Mouse (Mus musculus) kidney, embryonic 16.5 days (tissue): ENCODE data around the gene Hcn2. TPM values are rescaled to one million over a fixed set of nuclear protein-coding genes. Genes with fewer than 3 reads are reported as not detected.

ENCODE experiments used
- ATAC-seq: fragments of 200-750 bp; cut with Nextera tagmentation; 2 replicates; pipeline ENCODE4 v1.8.0; 2017; ENCODE audit warnings: moderate TSS enrichment; ENCODE audit not compliant: low FRiP score, low TSS enrichment
- H3K27ac ChIP-seq: fragments of 300-500 bp; sonication (generic); 2 replicates; pipeline ENCODE4 v1.5.1; 2014; ENCODE audit warnings: low read length
- H3K27me3 ChIP-seq: fragments of 300-500 bp; sonication (generic); 2 replicates; pipeline ENCODE4 v1.6.1; 2014; ENCODE audit warnings: low read length, control low read depth, mixed read lengths; ENCODE audit not compliant: insufficient read depth
- H3K36me3 ChIP-seq: fragments of 300-500 bp; sonication (generic); 2 replicates; pipeline ENCODE4 v1.6.1; 2014; ENCODE audit warnings: low read length, control low read depth, mixed read lengths; ENCODE audit not compliant: insufficient read depth
- H3K4me1 ChIP-seq: fragments of 300-500 bp; sonication (generic); 2 replicates; pipeline ENCODE4 v1.6.1; 2014; ENCODE audit warnings: low read length, control low read depth, mixed read lengths; ENCODE audit not compliant: insufficient read depth
- H3K4me2 ChIP-seq: fragments of 300-500 bp; sonication (generic); replicated peaks from 2 replicates; pipeline ENCODE4 v1.6.1; 2014; ENCODE audit warnings: low read depth, low read length
- H3K4me3 ChIP-seq: fragments of 300-500 bp; sonication (generic); 2 replicates; pipeline ENCODE4 v1.5.1; 2014; ENCODE audit warnings: mild to moderate bottlenecking, low read length
- H3K9ac ChIP-seq: fragments of 300-500 bp; sonication (generic); replicated peaks from 2 replicates; pipeline ENCODE4 v1.6.1; 2014; ENCODE audit warnings: low read length
- H3K9me3 ChIP-seq: fragments of 300-500 bp; sonication (generic); 2 replicates; pipeline ENCODE4 v1.6.1; 2016; ENCODE audit warnings: low read length, control low read depth
- WGBS: fragments of 180-500 bp; shearing (Covaris S2); extraction: QIAGEN DNeasy Blood & Tissue Kit; methylation state at CpG from one replicate; pipeline ENCODE4 v1.1.7; 2014; 5-methylcytosine and 5-hydroxymethylcytosine counted together
- polyA plus RNA-seq: library from polyadenylated mRNA; unstranded; fragments of >200 nt; fragmentation: Nextera tagmentation; extraction: Ambion mirVana; gene quantifications from 2 replicates; pipeline ENCODE4 v1.2.1, GENCODE M21; 2015

Hcn2 gene
- polyA plus RNA-seq, 1 experiment from 2014 or later = 0.05 TPM

DNA sequence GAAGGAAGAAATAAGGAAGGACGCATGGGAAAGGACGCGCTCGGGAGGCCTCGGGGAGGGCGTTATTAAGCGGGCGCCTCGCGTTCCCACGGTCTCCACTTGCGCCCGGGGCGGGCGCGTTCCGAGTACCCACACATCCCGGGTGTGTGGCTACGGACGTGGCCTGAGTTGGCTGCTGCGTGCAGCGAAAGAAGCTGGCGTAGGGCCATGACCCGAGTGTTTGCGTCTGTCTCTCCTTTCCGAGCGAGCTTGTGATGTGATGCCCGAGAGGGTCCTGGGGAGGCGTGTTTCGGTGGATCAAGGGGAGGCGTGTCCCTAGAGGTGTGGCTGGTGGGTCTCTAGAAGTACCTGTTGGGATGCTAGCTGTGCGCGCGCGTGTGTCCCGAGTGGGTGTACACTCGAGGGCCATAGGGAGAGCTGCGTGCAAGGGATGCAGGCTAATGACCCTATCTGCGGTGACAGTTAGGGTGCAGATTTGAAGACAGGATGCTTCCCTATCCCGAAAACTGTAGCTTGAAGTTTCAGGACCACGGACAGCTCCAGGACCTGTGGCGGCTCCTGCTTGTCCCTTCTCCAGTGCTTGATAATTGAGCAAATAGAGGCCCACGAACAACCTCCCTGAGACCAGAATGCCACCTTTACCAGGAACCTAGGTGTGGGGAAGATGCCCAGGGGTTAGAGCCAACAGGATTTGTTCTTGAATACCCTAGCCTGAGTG, 1.4 kb downstream of the Hcn2 start:
- ATAC-seq = no peak; the same call in 1 of the 2 replicates
- H3K4me1 ChIP-seq = peaks cover 13% of the 10 kb centered on the region

DNA sequence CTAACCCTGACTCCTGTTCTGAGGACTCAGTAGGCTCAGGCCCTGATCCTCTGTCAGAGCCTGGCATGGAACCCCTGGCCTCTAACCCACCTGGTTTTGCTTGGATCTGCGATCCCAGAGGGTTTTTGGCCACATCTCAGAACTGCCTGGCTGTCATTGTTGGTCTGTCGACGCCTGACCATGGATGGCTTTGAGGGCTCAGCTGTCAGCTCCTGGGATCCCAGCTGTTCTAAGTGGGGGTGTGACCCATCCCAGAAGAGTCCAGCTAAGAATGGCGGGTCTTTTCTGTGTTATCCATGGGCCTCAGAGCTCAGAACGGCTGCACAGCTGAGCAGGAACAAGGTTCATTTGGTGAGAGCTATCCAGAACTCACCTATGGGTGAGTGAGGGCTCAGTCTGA, 4.7 kb downstream of the Hcn2 start:
- Histone ChIP-seq H3K27me3 (peaks cover 32% of the 10 kb centered on the region), H3K27ac (no peak overlapping the region), H3K4me1 (peaks cover 17% of the 10 kb centered on the region), H3K4me3 (no peak overlapping the region), H3K9ac (no peak overlapping the region), H3K9me3 (no peaks in the 10 kb centered on the region), H3K4me2 (no peak overlapping the region), H3K36me3 (no peaks in the 10 kb centered on the region)
- ATAC-seq = no peak
- 69% methylated on average over 5 of the region's 5 CpGs for WGBS

More for the DNA sequence above, 1.4 kb downstream of the Hcn2 start:
- 3% methylated on average over 43 of the region's 43 CpGs for WGBS
- H3K27ac ChIP-seq = no peak overlapping the region
- H3K9ac ChIP-seq = no peak overlapping the region
- H3K9me3 ChIP-seq = no peaks in the 10 kb centered on the region
- H3K27me3 ChIP-seq = peaks cover 49% of the 10 kb centered on the region
- H3K4me2 ChIP-seq = peak overlapping the region; percentile 99
- peak overlapping the region; percentile 62 for H3K4me3 ChIP-seq
- H3K36me3 ChIP-seq = no peaks in the 10 kb centered on the region

DNA sequence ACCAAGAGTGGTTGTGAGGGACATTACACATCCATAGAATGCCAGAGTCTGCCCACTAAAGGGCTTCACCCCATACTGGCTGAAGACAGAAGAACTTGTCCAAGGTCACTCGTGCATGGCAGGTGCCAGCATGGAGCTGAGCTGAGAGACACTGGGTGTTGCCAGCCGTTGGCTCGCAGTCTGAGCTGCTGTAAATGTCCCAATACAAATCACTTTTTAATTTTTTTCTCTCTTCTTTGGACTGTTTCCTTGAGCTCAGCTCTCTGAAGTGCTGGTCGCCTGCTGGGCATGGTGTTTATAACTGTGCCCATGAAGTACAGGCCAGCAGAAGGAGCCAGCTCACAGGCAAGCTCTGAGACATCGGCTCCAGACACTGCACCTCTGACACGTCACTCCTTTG, 6.6 kb downstream of the Hcn2 start:
- peaks cover 13% of the 10 kb centered on the region for H3K27me3 ChIP-seq
- H3K4me2 ChIP-seq = no peak overlapping the region
- H3K4me3 ChIP-seq = no peak overlapping the region
- no peak for ATAC-seq
- 66% methylated on average over 6 of the region's 6 CpGs for whole genome bisulfite sequencing
- peaks cover 9% of the 10 kb centered on the region for H3K4me1 ChIP-seq
- no peaks in the 10 kb centered on the region for H3K36me3 ChIP-seq
- H3K9ac ChIP-seq = no peak overlapping the region
- no peaks in the 10 kb centered on the region for H3K9me3 ChIP-seq
- H3K27ac ChIP-seq = no peak overlapping the region

GRCm38 (mm10) chr10:79723692-79724091, 7.3 kb downstream of the Hcn2 start:
- Histone ChIP-seq H3K4me1 (peaks cover 12% of the 10 kb centered on the region), H3K9ac (no peak overlapping the region), H3K4me3 (no peak overlapping the region), H3K27ac (no peak overlapping the region), H3K36me3 (no peaks in the 10 kb centered on the region), H3K27me3 (peaks cover 6% of the 10 kb centered on the region), H3K9me3 (no peaks in the 10 kb centered on the region), H3K4me2 (no peak overlapping the region)
- WGBS = 79% methylated on average over 7 of the region's 7 CpGs
- ATAC-seq = no peak

DNA sequence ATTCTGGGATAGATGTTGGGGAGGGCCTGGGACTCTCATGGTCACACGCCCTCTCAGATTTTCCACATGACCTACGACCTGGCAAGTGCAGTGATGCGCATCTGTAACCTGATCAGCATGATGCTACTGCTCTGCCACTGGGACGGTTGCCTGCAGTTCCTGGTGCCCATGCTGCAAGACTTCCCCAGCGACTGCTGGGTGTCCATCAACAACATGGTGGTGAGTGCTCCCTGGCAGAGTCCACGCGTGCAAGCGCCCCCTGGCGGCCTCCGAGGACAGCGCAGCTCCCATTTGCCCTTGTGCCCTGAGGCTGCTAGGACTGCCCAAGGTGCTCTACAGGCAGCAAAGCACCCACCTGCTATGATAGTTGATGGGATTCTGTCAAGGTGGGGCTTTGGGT, 9.7 kb downstream of the Hcn2 start:
- no peaks in the 10 kb centered on the region for H3K9me3 ChIP-seq
- no peaks in the 10 kb centered on the region for H3K36me3 ChIP-seq
- H3K4me2 ChIP-seq = no peak overlapping the region
- peak overlapping the region; percentile 25; the same call in 1 of the 2 replicates for H3K27ac ChIP-seq
- peak; percentile 71 for ATAC-seq
- no peak overlapping the region for H3K4me3 ChIP-seq
- H3K9ac ChIP-seq = no peak overlapping the region
- peaks cover 12% of the 10 kb centered on the region for H3K4me1 ChIP-seq
- H3K27me3 ChIP-seq = no peaks in the 10 kb centered on the region
- WGBS = 14% methylated on average over 11 of the region's 11 CpGs

- 67% methylated on average over 28 of the region's 28 CpGs for WGBS
- Histone ChIP-seq H3K4me3 (no peak overlapping the region), H3K27me3 (no peaks in the 10 kb centered on the region), H3K27ac (no peak overlapping the region), H3K9me3 (peaks cover 4% of the 10 kb centered on the region; the same call in 1 of the 2 replicates), H3K4me1 (peaks cover 12% of the 10 kb centered on the region), H3K9ac (no peak overlapping the region), H3K36me3 (peaks cover 9% of the 10 kb centered on the region; the same call in 1 of the 2 replicates), H3K4me2 (no peak overlapping the region)
- ATAC-seq = no peak
Observed at GRCm38 (mm10) chr10:79728323-79729249, 12.2 kb downstream of the Hcn2 start.

DNA sequence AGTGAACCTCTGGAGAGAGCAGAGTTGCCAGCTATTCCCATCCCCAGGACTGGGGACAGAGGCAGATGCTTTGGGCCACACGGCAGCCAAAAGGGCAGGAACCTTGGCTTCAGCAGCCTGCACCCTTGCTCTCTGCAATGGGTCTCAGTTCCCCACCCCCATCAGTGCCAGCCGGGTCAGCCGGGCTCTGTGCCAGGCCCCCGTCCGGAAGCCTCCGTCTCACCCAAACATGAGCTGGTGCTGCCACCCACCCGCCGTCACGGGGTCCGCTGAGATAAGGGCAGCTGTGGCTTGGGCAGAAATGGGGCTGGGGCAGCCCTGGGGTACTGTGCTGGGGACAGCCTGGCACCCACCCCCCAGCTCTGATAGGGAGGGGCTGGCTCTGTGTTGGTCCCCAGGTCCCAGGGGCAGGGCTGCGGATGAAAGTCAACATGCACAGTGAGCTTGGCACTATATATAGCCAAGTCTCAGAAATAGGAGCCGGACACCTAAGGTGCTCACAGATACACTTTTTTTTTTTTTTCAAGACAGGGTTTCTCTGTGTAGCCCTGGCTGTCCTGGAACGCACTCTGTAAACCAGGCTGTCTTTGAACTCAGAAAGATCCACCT, 13.0 kb downstream of the Hcn2 start:
- Histone ChIP-seq H3K4me2 (no peak overlapping the region), H3K4me1 (peaks cover 12% of the 10 kb centered on the region), H3K9ac (no peak overlapping the region), H3K4me3 (no peak overlapping the region), H3K36me3 (peaks cover 18% of the 10 kb centered on the region), H3K27me3 (no peaks in the 10 kb centered on the region), H3K27ac (no peak overlapping the region), H3K9me3 (peaks cover 4% of the 10 kb centered on the region; the same call in 1 of the 2 replicates)
- 72% methylated on average over 13 of the region's 13 CpGs for WGBS
- no peak for ATAC-seq

DNA sequence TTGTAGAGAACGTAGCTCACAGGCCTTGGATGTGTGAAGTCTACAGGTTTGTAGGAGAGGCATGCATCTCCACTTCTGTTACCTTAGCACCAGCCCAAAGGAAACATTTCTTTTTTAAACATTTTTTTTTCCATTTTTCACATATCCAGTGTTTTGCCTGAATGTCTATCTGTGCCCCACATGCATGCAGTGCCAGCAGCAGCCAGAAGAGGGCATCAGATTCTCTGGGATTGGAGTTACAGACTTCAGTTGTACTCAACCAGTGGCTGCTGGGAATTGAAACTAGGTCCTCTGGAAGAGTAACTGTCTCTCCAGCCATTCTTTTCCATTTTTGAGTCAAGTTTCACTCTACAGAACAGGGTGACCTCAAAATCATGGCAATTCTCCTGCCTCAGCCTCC, 16.1 kb downstream of the Hcn2 start:
- H3K9ac ChIP-seq = no peak overlapping the region
- H3K4me1 ChIP-seq = 0 out of 2 replicates have a peak, but pooled peaks cover 7% of the 10 kb centered on the region
- ATAC-seq = no peak
- H3K4me2 ChIP-seq = no peak overlapping the region
- H3K36me3 ChIP-seq = peaks cover 48% of the 10 kb centered on the region
- H3K27me3 ChIP-seq = no peaks in the 10 kb centered on the region; the same call in 1 of the 2 replicates
- peaks cover 29% of the 10 kb centered on the region for H3K9me3 ChIP-seq
- WGBS = 95% methylated on average over 1 of the region's 1 CpGs
- no peak overlapping the region for H3K4me3 ChIP-seq
- H3K27ac ChIP-seq = no peak overlapping the region

- WGBS = 92% methylated on average over 15 of the region's 15 CpGs
- ATAC-seq = no peak
- Histone ChIP-seq H3K9ac (no peak overlapping the region), H3K27ac (no peak overlapping the region), H3K4me3 (no peak overlapping the region), H3K9me3 (peaks cover 43% of the 10 kb centered on the region), H3K4me1 (0 out of 2 replicates have a peak, but pooled peaks cover 5% of the 10 kb centered on the region), H3K27me3 (no peaks in the 10 kb centered on the region; the same call in 1 of the 2 replicates), H3K4me2 (no peak overlapping the region), H3K36me3 (peaks cover 62% of the 10 kb centered on the region)
Observed at GRCm38 (mm10) chr10:79733847-79734246, 17.4 kb downstream of the Hcn2 start.
